Comparison of ENCODE assay signal across 8 mouse cellular contexts in the genomic region with DNA sequence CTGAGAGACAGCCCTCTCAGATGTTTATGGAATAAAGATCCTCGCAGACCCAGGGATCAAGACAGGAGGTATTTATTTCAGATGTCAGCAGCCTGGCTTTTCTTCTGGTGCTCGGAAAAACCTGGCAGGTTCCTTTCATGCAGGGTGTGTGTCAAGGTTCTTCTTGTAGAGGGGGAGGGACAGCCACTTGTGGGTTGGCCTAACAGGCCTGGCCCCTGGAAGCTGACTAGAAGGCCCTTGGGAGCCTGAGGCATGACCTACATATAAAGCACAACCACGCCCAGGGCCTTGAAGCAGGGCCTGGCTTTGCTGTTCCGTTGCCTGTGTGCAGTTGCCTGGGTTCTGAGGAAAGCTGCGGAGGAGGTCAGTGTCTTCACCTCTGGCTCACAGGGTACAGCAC. TPM values are rescaled to one million over a fixed set of nuclear protein-coding genes. Genes with fewer than 3 reads are reported as not detected.
DNase-seq lines count a peak whose midpoint lies in the region; ATAC-seq and TF ChIP-seq lines count a peak whose summit lies in the region.

No protein-coding gene starts in this region.

- H3K9ac ChIP-seq in liver, embryonic 15.5 days, result no peak overlapping the region
- no peak overlapping the region for H3K9ac ChIP-seq in midbrain, embryonic 14.5 days (replicated peaks; ENCODE audit: low read length)

- H3K27ac ChIP-seq in gastrocnemius, adult 2 months, result peak overlapping the region; percentile 73
- H3K27ac ChIP-seq in liver, embryonic 15.5 days (replicated peaks), result 0 out of 2 replicates have a peak overlapping the region, but pooled peaks have one; percentile 57
- H3K27ac ChIP-seq in midbrain, embryonic 14.5 days (replicated peaks; ENCODE audit: low read depth, low read length), result no peak overlapping the region

- peaks cover 17% of the 10 kb centered on the region for H3K27me3 ChIP-seq in liver, embryonic 15.5 days
- no peaks in the 10 kb centered on the region for H3K27me3 ChIP-seq in midbrain, embryonic 14.5 days (ENCODE audit: control insufficient read depth, insufficient read depth, low read length)

- 65% methylated on average over 5 of the region's 5 CpGs for WGBS in liver, embryonic 15.5 days (ENCODE audit: insufficient replicate concordance)
- 70% methylated on average over 5 of the region's 5 CpGs for WGBS in midbrain, embryonic 14.5 days

- no peak overlapping the region for H3K4me2 ChIP-seq in liver, embryonic 15.5 days
- H3K4me2 ChIP-seq in midbrain, embryonic 14.5 days (ENCODE audit: low read length), result no peak overlapping the region

- H3K4me3 ChIP-seq in gastrocnemius, adult 2 months, result peak overlapping the region; percentile 38
- no peak overlapping the region for H3K4me3 ChIP-seq in liver, embryonic 15.5 days (replicated peaks)
- no peak overlapping the region for H3K4me3 ChIP-seq in midbrain, embryonic 14.5 days (replicated peaks; ENCODE audit: low read depth, low read length)

- TF ChIP-seq CTCF in gastrocnemius, adult 2 months (IDR thresholded peaks at IDR 0.05), result no peak

- intact Hi-C loops in gastrocnemius, adult 2 months (cut with DNase I), result no loop called here

- 0 out of 2 replicates have a peak, but pooled peaks have one; percentile 14 for ATAC-seq in liver, embryonic 15.5 days (ENCODE audit: insufficient read depth)
- ATAC-seq in activated CD4-positive, CD25-positive, alpha-beta regulatory T cell, adult 4 months, result no peak
- ATAC-seq in midbrain, embryonic 14.5 days (ENCODE audit: low FRiP score, low TSS enrichment), result no peak

- peaks cover 21% of the 10 kb centered on the region for H3K4me1 ChIP-seq in liver, embryonic 15.5 days (replicated peaks)
- no peaks in the 10 kb centered on the region for H3K4me1 ChIP-seq in midbrain, embryonic 14.5 days (ENCODE audit: control insufficient read depth, insufficient read depth, low read length)

- no peaks in the 10 kb centered on the region for H3K36me3 ChIP-seq in liver, embryonic 15.5 days (replicated peaks)
- no peaks in the 10 kb centered on the region for H3K36me3 ChIP-seq in midbrain, embryonic 14.5 days (ENCODE audit: control insufficient read depth, insufficient read depth, low read length)

- peak; percentile 42 for DNase-seq in ovary, postnatal 36 days (ENCODE audit: low spot score)
- no peak for DNase-seq in ovary, postnatal 14 days (ENCODE audit: low spot score)
- peak; percentile 81 for DNase-seq in gastrocnemius, adult 2 months
- peak; percentile 52 for DNase-seq in yolk sac, embryonic 10.5 days (ENCODE audit: low spot score)
- no peak for DNase-seq in layer of hippocampus, postnatal 36 days
- DNase-seq in midbrain, embryonic 14.5 days, result no peak

- H3K9me3 ChIP-seq in liver, embryonic 15.5 days (replicated peaks), result no peaks in the 10 kb centered on the region
- no peaks in the 10 kb centered on the region for H3K9me3 ChIP-seq in midbrain, embryonic 14.5 days (ENCODE audit: control insufficient read depth, low read length)

RNA-seq across cellular contexts. Expression of a gene that starts 16.7 kb away (rescaled TPM):
- 10 to 100 TPM; 22.2 to 25.6 TPM for total RNA-seq in gastrocnemius, adult 2 months (2021)
- polyA plus RNA-seq in liver, embryonic 15.5 days (2015; fragmentation: Nextera tagmentation; extraction: Ambion mirVana), result 100 and 104 TPM in 2 replicates
- 10 to 100 TPM; 64.3 to 71.6 TPM for total RNA-seq in layer of hippocampus, postnatal 36 days (2021)
- 10 to 100 TPM; 60.2 to 68.0 TPM for polyA plus RNA-seq in activated CD4-positive, CD25-positive, alpha-beta regulatory T cell, adult 4 months (2017; shearing (Covaris generic))
- polyA plus RNA-seq in midbrain, embryonic 14.5 days (2014; fragmentation: Nextera tagmentation; extraction: Ambion mirVana), result 108 and 142 TPM in 2 replicates

RNA-seq across cellular contexts. Expression of a gene that starts 17.1 kb away (rescaled TPM):
- total RNA-seq in gastrocnemius, adult 2 months (2021), result 1,000 to 10,000 TPM; 1,376 to 1,812 TPM
- 638 and 673 TPM in 2 replicates for polyA plus RNA-seq in liver, embryonic 15.5 days (2015; fragmentation: Nextera tagmentation; extraction: Ambion mirVana)
- total RNA-seq in layer of hippocampus, postnatal 36 days (2021), result 1,000 to 10,000 TPM; 1,023 to 1,088 TPM
- polyA plus RNA-seq in activated CD4-positive, CD25-positive, alpha-beta regulatory T cell, adult 4 months (2017; shearing (Covaris generic)), result 1,000 to 10,000 TPM; 1,217 to 1,292 TPM
- polyA plus RNA-seq in midbrain, embryonic 14.5 days (2014; fragmentation: Nextera tagmentation; extraction: Ambion mirVana), result 1,016 and 1,147 TPM in 2 replicates

RNA-seq across cellular contexts. Expression of a gene that starts 17.2 kb away (rescaled TPM):
- not detected for total RNA-seq in gastrocnemius, adult 2 months (2021)
- polyA plus RNA-seq in liver, embryonic 15.5 days (2015; fragmentation: Nextera tagmentation; extraction: Ambion mirVana), result 0.35 and 0.64 TPM in 2 replicates
- total RNA-seq in layer of hippocampus, postnatal 36 days (2021), result not detected
- polyA plus RNA-seq in activated CD4-positive, CD25-positive, alpha-beta regulatory T cell, adult 4 months (2017; shearing (Covaris generic)), result not detected
- polyA plus RNA-seq in midbrain, embryonic 14.5 days (2014; fragmentation: Nextera tagmentation; extraction: Ambion mirVana), result 4.9 and 5.1 TPM in 2 replicates

RNA-seq across cellular contexts. Expression of a gene that starts 37.7 kb away (rescaled TPM):
- total RNA-seq in gastrocnemius, adult 2 months (2021), result 1 to 10 TPM in 1 of 2 experiments, under 1 TPM in 1; 0.77 to 1.0 TPM
- 0.92 and 1.2 TPM in 2 replicates for polyA plus RNA-seq in liver, embryonic 15.5 days (2015; fragmentation: Nextera tagmentation; extraction: Ambion mirVana)
- 10 to 100 TPM; 13.1 to 13.4 TPM for total RNA-seq in layer of hippocampus, postnatal 36 days (2021)
- not detected for polyA plus RNA-seq in activated CD4-positive, CD25-positive, alpha-beta regulatory T cell, adult 4 months (2017; shearing (Covaris generic))
- 11.8 and 12.8 TPM in 2 replicates for polyA plus RNA-seq in midbrain, embryonic 14.5 days (2014; fragmentation: Nextera tagmentation; extraction: Ambion mirVana)

RNA-seq across cellular contexts. Expression of a gene that starts 51.1 kb away (rescaled TPM):
- 10 to 100 TPM in 1 of 2 experiments, 1 to 10 TPM in 1; 4.8 to 11.2 TPM for total RNA-seq in gastrocnemius, adult 2 months (2021)
- polyA plus RNA-seq in liver, embryonic 15.5 days (2015; fragmentation: Nextera tagmentation; extraction: Ambion mirVana), result 17.4 and 18.8 TPM in 2 replicates
- total RNA-seq in layer of hippocampus, postnatal 36 days (2021), result 1 to 10 TPM; 4.7 to 5.2 TPM
- polyA plus RNA-seq in activated CD4-positive, CD25-positive, alpha-beta regulatory T cell, adult 4 months (2017; shearing (Covaris generic)), result 10 to 100 TPM; 17.9 to 24.8 TPM
- polyA plus RNA-seq in midbrain, embryonic 14.5 days (2014; fragmentation: Nextera tagmentation; extraction: Ambion mirVana), result 2.0 and 4.0 TPM in 2 replicates

Comparison
In these comparisons a context has a peak if more than half of its experiments do, and no peak if none do; other contexts are left out.
1. DNase-seq: peak in ovary, postnatal 36 days (single experiment), gastrocnemius, adult 2 months (single experiment) and yolk sac, embryonic 10.5 days (single experiment); none in ovary, postnatal 14 days (single experiment), layer of hippocampus, postnatal 36 days (0 of 2) and midbrain, embryonic 14.5 days (single experiment).